Mouse (Mus musculus) ES-CJ7 (cell line): ENCODE data around the gene Gucy2c.
A peak's percentile ranks its signal among the peaks of the same experiment; 100 is the strongest.

Experiments used
- DNase-seq: peaks from one replicate; pipeline ENCODE4 v3.0.0; 2011; ENCODE audit warnings: low read depth, low spot score

Gucy2c gene

GRCm38 (mm10) chr6:136741281-136741680 is 40.3 kb downstream of the Gucy2c start:
- no peak for DNase-seq

GRCm38 (mm10) chr6:136735766-136736165 is 45.8 kb downstream of the Gucy2c start:
- no peak for DNase-seq

DNA sequence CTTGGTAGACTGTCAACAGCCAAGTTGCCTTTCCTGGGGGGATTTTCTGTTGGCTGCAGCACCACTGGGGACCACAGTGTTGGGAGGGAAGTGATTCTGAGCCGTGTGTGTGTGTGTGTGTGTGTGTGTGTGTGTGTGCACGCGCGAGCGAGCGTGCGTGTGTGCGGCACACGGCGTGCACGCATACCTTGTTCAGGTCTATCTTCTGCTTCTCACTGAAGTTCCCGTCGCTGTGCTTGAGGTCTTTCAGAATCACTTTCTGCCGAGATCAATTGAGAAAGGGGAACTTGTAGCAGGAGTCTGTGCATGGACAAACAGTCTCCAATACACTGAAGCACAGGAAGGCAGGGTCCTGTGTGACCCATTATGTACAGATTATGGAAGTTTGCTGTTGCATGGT is 53.4 kb downstream of the Gucy2c start:
- no peak for DNase-seq

DNA sequence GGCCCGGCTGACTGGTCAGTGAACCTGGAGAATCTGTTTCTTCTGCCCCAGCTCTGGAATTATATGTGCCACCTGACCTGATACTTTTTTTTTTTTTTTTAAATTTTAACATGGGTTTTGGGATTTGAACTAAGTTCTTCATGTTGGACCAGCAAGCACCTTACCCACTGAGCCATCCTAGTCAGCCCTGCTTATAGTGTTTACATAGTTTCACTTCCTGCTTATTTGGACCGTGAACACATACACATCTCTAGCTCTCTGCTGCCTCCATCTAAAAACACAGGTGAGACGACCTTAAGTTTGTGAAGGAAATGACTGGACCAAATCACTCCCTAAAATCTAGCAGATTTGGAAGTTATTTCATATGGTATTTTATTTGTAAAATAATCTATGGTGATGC is 58.4 kb downstream of the Gucy2c start:
- DNase-seq, result no peak

DNA sequence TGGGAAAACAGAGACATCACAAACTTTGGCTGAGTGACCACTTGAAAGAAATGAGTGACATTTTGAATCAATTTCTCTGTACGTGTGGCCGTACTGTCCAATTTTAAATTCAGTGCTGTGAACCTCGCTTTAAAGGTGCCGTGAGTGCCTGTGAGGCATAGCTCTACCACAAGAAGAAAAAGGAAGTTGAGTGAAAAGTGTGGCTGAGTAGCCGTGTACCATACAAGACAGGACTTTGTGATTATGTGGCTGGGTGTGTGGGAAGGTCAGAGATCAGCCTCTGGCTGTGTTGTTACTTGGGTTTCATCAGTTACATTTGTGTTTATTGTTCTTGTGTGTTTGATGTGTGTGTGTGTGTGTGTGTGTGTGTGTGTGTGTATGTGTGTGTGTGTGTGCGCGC is 59.0 kb downstream of the Gucy2c start:
- DNase-seq, result no peak

GRCm38 (mm10) chr6:136721925-136722324 is 59.6 kb downstream of the Gucy2c start:
- DNase-seq, result peak; percentile 60

DNA sequence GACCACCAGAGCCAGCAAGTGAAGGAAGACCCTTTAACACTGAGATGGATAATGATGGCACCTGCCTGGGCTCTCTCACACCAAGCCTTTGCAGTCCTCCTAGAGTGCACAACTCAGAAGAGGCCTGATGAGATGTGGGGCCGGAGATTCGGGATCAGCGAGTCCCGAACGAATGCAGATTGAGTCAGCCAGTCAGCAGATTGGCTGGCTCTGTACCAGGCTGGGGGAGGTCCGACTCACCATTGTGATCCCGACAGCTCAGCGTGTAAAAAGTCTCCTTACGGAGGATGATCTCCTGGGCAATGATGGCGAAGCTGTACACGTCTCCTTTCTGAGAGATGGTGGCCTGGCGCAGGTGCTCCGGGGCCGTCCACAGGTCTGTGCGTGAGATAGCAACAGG is 61.1 kb downstream of the Gucy2c start:
- peak; percentile 41 for DNase-seq

GRCm38 (mm10) chr6:136715881-136716431 is 65.6 kb downstream of the Gucy2c start:
- peak; percentile 30 for DNase-seq

DNA sequence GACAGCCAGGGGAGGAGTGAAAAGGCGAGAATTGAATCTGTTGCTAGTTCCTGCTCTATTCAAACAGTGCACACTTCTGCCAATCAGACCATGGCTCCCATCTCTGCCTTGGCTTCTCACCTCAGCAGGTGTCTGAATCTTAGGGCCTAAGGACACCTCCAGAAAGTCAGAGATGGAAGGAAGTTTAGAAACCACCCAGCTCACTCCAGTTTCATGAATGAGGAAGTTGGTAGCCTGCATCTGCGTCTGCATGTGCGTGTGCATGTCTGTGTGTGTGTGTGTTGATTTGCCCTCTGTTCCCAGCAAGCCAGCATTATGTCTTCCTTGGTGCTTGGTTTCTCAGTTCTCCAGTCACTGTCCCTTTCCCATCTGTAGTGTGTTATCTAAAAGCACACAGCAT is 67.5 kb downstream of the Gucy2c start:
- no peak for DNase-seq

DNA sequence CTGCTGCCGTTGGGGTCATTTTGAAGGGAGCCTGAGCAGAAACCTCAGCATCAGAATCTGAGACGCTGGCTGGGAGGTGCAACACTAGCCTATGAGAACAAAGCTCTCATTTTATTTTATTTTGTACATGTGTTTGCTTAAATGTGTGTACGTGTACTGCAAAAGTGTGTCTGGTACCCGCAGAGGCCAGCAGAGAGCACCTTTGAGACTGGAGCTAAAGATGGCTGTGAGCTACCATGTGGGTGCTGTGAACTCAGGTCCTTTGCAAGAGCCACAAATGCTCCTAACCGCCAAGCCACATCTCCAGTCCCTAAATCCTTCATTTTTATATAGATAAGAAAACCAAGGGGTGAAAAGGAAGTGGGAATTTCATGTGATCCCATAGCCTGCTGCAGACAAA is 71.2 kb downstream of the Gucy2c start:
- peak; percentile 60 for DNase-seq

DNA sequence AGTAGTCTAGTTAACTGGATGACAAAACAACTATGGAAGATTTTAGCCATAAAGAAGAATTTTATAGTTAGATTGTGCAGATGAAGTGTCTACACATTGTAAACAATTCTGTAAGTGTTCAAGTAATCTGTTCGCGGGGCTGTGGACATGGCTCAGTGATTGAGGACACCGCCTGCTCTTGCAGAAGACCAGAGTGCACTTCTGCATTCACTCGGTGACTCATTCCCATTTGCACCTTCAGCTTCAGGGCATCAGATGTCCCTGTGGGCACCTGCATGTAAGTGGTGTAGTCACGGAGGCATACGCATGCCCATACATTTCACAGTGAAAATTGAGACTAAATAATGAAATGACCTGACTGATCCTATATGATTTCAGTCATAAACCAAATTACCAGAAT is 73.0 kb downstream of the Gucy2c start:
- no peak for DNase-seq

- no peak for DNase-seq
Measured at GRCm38 (mm10) chr6:136701878-136702277, 79.7 kb downstream of the Gucy2c start.

GRCm38 (mm10) chr6:136701185-136701584 is 80.4 kb downstream of the Gucy2c start:
- no peak for DNase-seq

DNA sequence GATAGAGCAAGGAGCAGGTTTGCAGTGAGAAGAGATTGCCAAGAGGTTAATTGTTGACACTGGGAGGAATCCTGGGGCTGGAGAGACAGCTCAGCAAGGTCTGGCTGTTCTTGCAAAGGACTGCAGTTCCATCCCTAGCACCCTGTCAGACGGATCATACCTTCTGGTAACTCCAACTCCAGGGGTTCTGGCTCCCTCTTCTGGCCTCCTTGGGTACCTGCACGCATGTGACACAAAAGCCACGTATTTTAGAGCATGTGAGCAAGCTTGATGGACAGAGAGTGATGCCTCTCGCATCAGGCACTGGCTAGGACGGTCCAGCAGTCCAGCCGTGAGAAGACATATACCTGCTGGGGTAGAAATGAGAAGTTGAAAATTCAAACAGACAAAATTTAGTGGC is 90.3 kb downstream of the Gucy2c start:
- DNase-seq, result peak; percentile 54

DNA sequence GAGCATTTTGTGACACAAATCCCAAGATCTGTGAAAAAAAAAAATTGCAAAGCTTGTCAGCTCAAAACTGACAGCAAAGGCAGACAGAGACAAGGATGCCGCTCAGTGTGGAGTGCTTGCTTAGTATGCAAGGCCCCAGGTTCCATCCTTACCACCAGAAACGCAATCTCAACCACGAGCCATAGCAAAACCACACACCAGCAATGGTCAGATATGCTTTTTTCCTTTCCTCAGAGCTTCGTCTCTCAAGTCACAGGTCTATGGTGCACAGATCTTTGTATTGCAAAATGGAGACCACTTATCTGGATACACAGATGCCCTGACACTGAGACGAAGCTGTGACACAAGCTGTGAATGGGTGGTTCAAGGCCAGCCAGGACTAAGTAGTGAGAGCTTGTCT is 91.0 kb downstream of the Gucy2c start:
- no peak for DNase-seq

DNA sequence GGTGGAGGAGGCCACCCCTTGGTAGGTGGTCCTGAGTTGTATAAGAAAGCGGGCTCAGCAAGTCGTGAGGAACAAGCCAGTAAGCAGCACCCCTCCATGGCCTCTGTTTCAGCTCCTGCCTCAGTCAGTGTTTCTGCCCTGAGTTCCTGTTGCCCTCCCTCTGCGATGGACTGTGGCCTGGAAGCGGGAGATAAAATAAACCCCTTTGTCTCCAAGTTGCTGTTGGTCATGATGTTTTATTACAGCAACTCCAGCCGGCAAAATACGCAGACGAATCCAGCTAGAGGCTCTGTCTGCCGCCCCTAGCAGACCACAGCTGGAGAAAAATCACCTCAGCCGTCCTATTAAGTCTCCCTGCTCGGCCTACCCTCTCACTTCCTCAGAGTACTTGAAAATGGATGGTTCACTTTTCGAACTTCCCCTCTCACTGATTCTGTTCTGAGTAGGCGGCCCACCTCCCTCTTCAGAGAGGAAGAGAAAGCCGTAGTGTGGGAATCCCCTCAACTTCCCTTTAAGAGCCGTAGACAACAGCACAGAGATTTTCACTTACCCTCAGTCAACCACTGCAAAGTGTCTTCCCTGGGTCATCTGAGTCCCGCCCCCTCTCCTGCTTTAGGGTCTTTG is 91.7 kb downstream of the Gucy2c start:
- DNase-seq, result no peak

- DNase-seq, result no peak
Measured at GRCm38 (mm10) chr6:136685433-136685832, 96.1 kb downstream of the Gucy2c start.

- no peak for DNase-seq
Measured at GRCm38 (mm10) chr6:136683410-136684334, 97.9 kb downstream of the Gucy2c start.

GRCm38 (mm10) chr6:136679381-136679780 is 102.2 kb downstream of the Gucy2c start:
- no peak for DNase-seq

GRCm38 (mm10) chr6:136674935-136675334 is 106.6 kb downstream of the Gucy2c start:
- no peak for DNase-seq

- DNase-seq, result no peak
Measured at GRCm38 (mm10) chr6:136672467-136672866, 109.1 kb downstream of the Gucy2c start.

GRCm38 (mm10) chr6:136669274-136669673 is 112.3 kb downstream of the Gucy2c start:
- peak; percentile 78 for DNase-seq
